Comparison of ENCODE assay signal across 23 mouse cellular contexts in the genomic region with DNA sequence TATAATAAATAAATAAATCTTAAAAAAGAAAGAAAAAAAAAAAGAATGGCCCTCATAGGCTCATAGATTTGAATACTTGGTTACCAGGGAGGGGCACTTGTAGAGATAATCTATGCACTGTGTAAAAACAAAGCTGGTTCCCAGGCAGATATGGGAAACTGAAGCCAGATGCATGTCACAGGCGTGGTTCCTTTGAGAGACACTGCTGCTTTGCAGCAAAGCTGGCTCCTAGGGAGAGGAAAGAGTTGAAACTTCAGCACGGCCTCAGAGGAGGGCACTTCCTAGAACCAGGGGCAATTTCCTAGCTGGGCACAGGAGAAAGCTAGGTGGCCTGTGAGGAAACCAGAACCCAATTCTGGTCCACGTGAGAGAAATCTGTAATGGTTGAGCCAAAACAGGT. TPM values are rescaled to one million over a fixed set of nuclear protein-coding genes. Genes with fewer than 3 reads are reported as not detected.
A peak's percentile ranks its signal among the peaks of the same experiment; 100 is the strongest.
DNase-seq lines count a peak whose midpoint lies in the region; ATAC-seq and TF ChIP-seq lines count a peak whose summit lies in the region.
"Had no signal": no experiment of that assay in that cellular context is flagged by ENCODE, and none has a peak within 500 bp of the region (broad histone marks: within the 10 kb centered on the region; RNA-seq: fewer than 3 reads in every experiment).

No protein-coding gene starts in this region.

- no peak for TF ChIP-seq EP300 in MEL (IDR thresholded peaks at IDR 0.05; ENCODE audit: low read depth in 1 of 2, low read length in 2 of 2)

- no peaks in the 10 kb centered on the region; the same call in 1 of the 2 replicates for H3K79me2 ChIP-seq in MEL (ENCODE audit: control insufficient read depth, insufficient read depth, low read length, poor library complexity)

- 0 out of 2 replicates have a peak overlapping the region, but pooled peaks have one; percentile 60 for H3K27ac ChIP-seq in cerebellum, adult 2 months (ENCODE audit: insufficient read depth, low read length)
- H3K27ac ChIP-seq in midbrain, embryonic 12.5 days (replicated peaks), result no peak overlapping the region
- H3K27ac ChIP-seq in midbrain, embryonic 13.5 days, result no peak overlapping the region
- no peak overlapping the region for H3K27ac ChIP-seq in MEL (ENCODE audit: control insufficient read depth, low read depth, low read length)
- H3K27ac ChIP-seq: embryonic facial prominence, embryonic 10.5 days; embryonic facial prominence, embryonic 12.5 days; forebrain, embryonic 13.5 days; forebrain, embryonic 15.5 days had no signal

- DNase-seq in cerebellum, adult 2 months, result peak in 1 of 2 experiments; percentile 12
- DNase-seq in cerebellum, adult 8-10 months, result no peak
- peak; percentile 73 for DNase-seq in heart, adult 11 months
- DNase-seq in heart, adult 18-20 months, result no peak
- peak; percentile 53 for DNase-seq in MEL (ENCODE audit: low read depth, low spot score)
- no peak for DNase-seq in left cerebral cortex, postnatal 10 days (ENCODE audit: extremely low spot score in 1 of 2, low spot score in 2 of 2)
- DNase-seq: adrenal gland, adult 2 months; adrenal gland, postnatal 10 days; adrenal gland, postnatal 36 days; B cell, adult 2 months; cerebellum, postnatal 10 days; cerebellum, postnatal 25 days; forebrain, postnatal 0 days had no signal

- TF ChIP-seq POLR2A in cerebellum, adult 2 months (IDR thresholded peaks at IDR 0.05; ENCODE audit: borderline replicate concordance, insufficient read depth, low read length), result no peak
- TF ChIP-seq POLR2A in MEL (IDR thresholded peaks at IDR 0.05; ENCODE audit: control insufficient read depth in 1 of 2, insufficient read depth in 1 of 2, low read depth in 1 of 2, low read length in 2 of 2, poor library complexity in 1 of 2), result no peak

- H3K9me3 ChIP-seq in midbrain, embryonic 12.5 days, result no peaks in the 10 kb centered on the region
- H3K9me3 ChIP-seq in midbrain, embryonic 13.5 days, result no peaks in the 10 kb centered on the region
- H3K9me3 ChIP-seq in MEL (replicated peaks; ENCODE audit: insufficient read depth, low read length), result no peaks in the 10 kb centered on the region
- H3K9me3 ChIP-seq: embryonic facial prominence, embryonic 10.5 days; embryonic facial prominence, embryonic 12.5 days; forebrain, embryonic 13.5 days; forebrain, embryonic 15.5 days; G1E had no signal

- H3K36me3 ChIP-seq in midbrain, embryonic 12.5 days, result no peaks in the 10 kb centered on the region
- H3K36me3 ChIP-seq in midbrain, embryonic 13.5 days, result no peaks in the 10 kb centered on the region
- H3K36me3 ChIP-seq in MEL (ENCODE audit: control insufficient read depth in 1 of 2, insufficient read depth in 2 of 2, low read length in 2 of 2), result peaks cover 0 to 3% of the 10 kb centered on the region in 2 experiments; a peak in 1 of 4 replicates
- H3K36me3 ChIP-seq: embryonic facial prominence, embryonic 10.5 days; embryonic facial prominence, embryonic 12.5 days; forebrain, embryonic 15.5 days had no signal

- H3K27me3 ChIP-seq in cerebellum, adult 2 months (ENCODE audit: control insufficient read depth, insufficient read depth, low read length), result no peaks in the 10 kb centered on the region
- no peaks in the 10 kb centered on the region for H3K27me3 ChIP-seq in midbrain, embryonic 12.5 days
- H3K27me3 ChIP-seq in midbrain, embryonic 13.5 days, result no peaks in the 10 kb centered on the region
- no peaks in the 10 kb centered on the region; a peak in 1 of 4 replicates for H3K27me3 ChIP-seq in MEL (ENCODE audit: control insufficient read depth in 1 of 2, insufficient read depth in 2 of 2, low read length in 2 of 2)
- H3K27me3 ChIP-seq: embryonic facial prominence, embryonic 12.5 days; forebrain, embryonic 13.5 days; forebrain, embryonic 15.5 days had no signal

- H3K4me2 ChIP-seq in midbrain, embryonic 12.5 days (replicated peaks), result no peak overlapping the region
- no peak overlapping the region for H3K4me2 ChIP-seq in midbrain, embryonic 13.5 days (replicated peaks)
- H3K4me2 ChIP-seq: embryonic facial prominence, embryonic 12.5 days; forebrain, embryonic 13.5 days; forebrain, embryonic 15.5 days had no signal

- intact Hi-C loops in left cerebral cortex, postnatal 10 days (cut with DNase I), result no loop called here

- no peak overlapping the region for H3K4me3 ChIP-seq in cerebellum, adult 2 months (replicated peaks; ENCODE audit: insufficient read depth, low read depth, low read length)
- no peak overlapping the region for H3K4me3 ChIP-seq in midbrain, embryonic 12.5 days
- H3K4me3 ChIP-seq in midbrain, embryonic 13.5 days (replicated peaks), result no peak overlapping the region
- no peak overlapping the region for H3K4me3 ChIP-seq in MEL (ENCODE audit: control insufficient read depth in 1 of 2, insufficient read depth in 1 of 2, low read depth in 2 of 2, low read length in 2 of 2)
- H3K4me3 ChIP-seq: embryonic facial prominence, embryonic 10.5 days; embryonic facial prominence, embryonic 12.5 days; forebrain, embryonic 13.5 days; forebrain, embryonic 15.5 days had no signal

- H3K9ac ChIP-seq in midbrain, embryonic 12.5 days (replicated peaks), result 0 out of 2 replicates have a peak overlapping the region, but pooled peaks have one; percentile 16
- H3K9ac ChIP-seq in midbrain, embryonic 13.5 days (replicated peaks), result no peak overlapping the region
- H3K9ac ChIP-seq in MEL (ENCODE audit: control insufficient read depth, low read depth, low read length, poor library complexity, severe bottlenecking), result no peak overlapping the region
- H3K9ac ChIP-seq: embryonic facial prominence, embryonic 12.5 days; forebrain, embryonic 13.5 days; forebrain, embryonic 15.5 days; forebrain, postnatal 0 days had no signal

- peaks cover 6% of the 10 kb centered on the region; the same call in 1 of the 2 replicates for H3K4me1 ChIP-seq in cerebellum, adult 2 months (ENCODE audit: control insufficient read depth, insufficient read depth, low read length)
- H3K4me1 ChIP-seq in midbrain, embryonic 12.5 days, result no peaks in the 10 kb centered on the region
- peaks cover 11% of the 10 kb centered on the region for H3K4me1 ChIP-seq in midbrain, embryonic 13.5 days (replicated peaks)
- H3K4me1 ChIP-seq in MEL (ENCODE audit: control insufficient read depth in 1 of 2, insufficient read depth in 2 of 2, low read length in 2 of 2), result 0 out of 4 replicates have a peak, but pooled peaks cover 0 to 5% of the 10 kb centered on the region in 2 experiments

- 77% methylated on average over 3 of the region's 3 CpGs for WGBS in cerebellum, adult 2 months
- 75% methylated on average over 3 of the region's 3 CpGs for WGBS in midbrain, embryonic 12.5 days
- WGBS in midbrain, embryonic 13.5 days, result 79% methylated on average over 3 of the region's 3 CpGs

- ATAC-seq in midbrain, embryonic 12.5 days (ENCODE audit: low FRiP score, low read depth), result no peak
- no peak for ATAC-seq in midbrain, embryonic 13.5 days
- ATAC-seq: CD4-positive, CD25-positive, alpha-beta regulatory T cell, adult 4 months; forebrain, embryonic 13.5 days; forebrain, embryonic 15.5 days; forebrain, postnatal 0 days had no signal

- no peak for TF ChIP-seq RAD21 in MEL (IDR thresholded peaks at IDR 0.05; ENCODE audit: low read depth, low read length)

- TF ChIP-seq CTCF in cerebellum, adult 2 months (IDR thresholded peaks at IDR 0.05; ENCODE audit: borderline replicate concordance, insufficient read depth, low read depth, low read length), result no peak
- TF ChIP-seq CTCF in MEL (IDR thresholded peaks at IDR 0.05 in 2 of 3, conservative IDR thresholded peaks at IDR 0.05 in 1 of 3; ENCODE audit: control insufficient read depth in 1 of 3, insufficient read depth in 1 of 3, low read depth in 2 of 3, low read length in 3 of 3, poor library complexity in 1 of 3, severe bottlenecking in 1 of 3), result no peak

RNA-seq across cellular contexts. Expression of gene Chkb, which starts 4.4 kb away (rescaled TPM):
- 101 and 102 TPM in 2 replicates for polyA plus RNA-seq in cerebellum, adult 2 months (2012; rRNA removed)
- total RNA-seq in heart, adult 18-20 months (2021), result 10 to 100 TPM; 44.8 to 55.0 TPM
- polyA plus RNA-seq in midbrain, embryonic 12.5 days (2016; fragmentation: Nextera tagmentation; extraction: Ambion mirVana), result 67.5 and 68.0 TPM in 2 replicates
- polyA plus RNA-seq in midbrain, embryonic 13.5 days (2015; fragmentation: Nextera tagmentation; extraction: Ambion mirVana), result 79.7 and 81.4 TPM in 2 replicates
- total RNA-seq in MEL (2012; rRNA removed), result 19.3 and 19.5 TPM in 2 replicates
- 10 to 100 TPM in 1 of 2 experiments, not detected in 1; 51.3 TPM for polyA plus RNA-seq in MEL (2012; ENCODE audit: insufficient read depth in 1 of 2, insufficient read length in 2 of 2, low read depth in 1 of 2, low replicate concordance in 2 of 2, missing spikeins in 1 of 2)
- 10 to 100 TPM; 54.3 to 55.5 TPM for total RNA-seq in left cerebral cortex, postnatal 10 days (2021)

RNA-seq across cellular contexts. Expression of gene Gm44502, which starts 4.6 kb away (rescaled TPM):
- polyA plus RNA-seq in cerebellum, adult 2 months (2012; rRNA removed), result 0.15 and 0.51 TPM in 2 replicates
- total RNA-seq in heart, adult 18-20 months (2021), result 1 to 10 TPM; 4.6 to 5.0 TPM
- not detected in 2 replicates for polyA plus RNA-seq in midbrain, embryonic 12.5 days (2016; fragmentation: Nextera tagmentation; extraction: Ambion mirVana)
- polyA plus RNA-seq in midbrain, embryonic 13.5 days (2015; fragmentation: Nextera tagmentation; extraction: Ambion mirVana), result not detected in 2 replicates
- not detected in 2 replicates for total RNA-seq in MEL (2012; rRNA removed)
- not detected for polyA plus RNA-seq in MEL (2012; ENCODE audit: insufficient read depth in 1 of 2, insufficient read length in 2 of 2, low read depth in 1 of 2, low replicate concordance in 2 of 2, missing spikeins in 1 of 2)
- total RNA-seq in left cerebral cortex, postnatal 10 days (2021), result not detected
- polyA plus RNA-seq: CD4-positive, CD25-positive, alpha-beta regulatory T cell, adult 4 months; embryonic facial prominence, embryonic 10.5 days; embryonic facial prominence, embryonic 12.5 days; embryonic facial prominence, embryonic 14.5 days; forebrain, embryonic 11.5 days; forebrain, embryonic 13.5 days; forebrain, embryonic 15.5 days; forebrain, postnatal 0 days had no signal

RNA-seq across cellular contexts. Expression of gene C730034F03Rik, which starts 4.7 kb away (rescaled TPM):
- 4.2 and 4.7 TPM in 2 replicates for polyA plus RNA-seq in cerebellum, adult 2 months (2012; rRNA removed)
- 1 to 10 TPM; 1.3 to 1.6 TPM for total RNA-seq in heart, adult 18-20 months (2021)
- polyA plus RNA-seq in midbrain, embryonic 12.5 days (2016; fragmentation: Nextera tagmentation; extraction: Ambion mirVana), result 5.7 and 7.0 TPM in 2 replicates
- polyA plus RNA-seq in midbrain, embryonic 13.5 days (2015; fragmentation: Nextera tagmentation; extraction: Ambion mirVana), result 6.6 and 6.9 TPM in 2 replicates
- total RNA-seq in MEL (2012; rRNA removed), result 2.5 and 3.8 TPM in 2 replicates
- 1 to 10 TPM in 1 of 2 experiments, not detected in 1; 1.6 TPM for polyA plus RNA-seq in MEL (2012; ENCODE audit: insufficient read depth in 1 of 2, insufficient read length in 2 of 2, low read depth in 1 of 2, low replicate concordance in 2 of 2, missing spikeins in 1 of 2)
- total RNA-seq in left cerebral cortex, postnatal 10 days (2021), result 1 to 10 TPM; 1.6 to 2.6 TPM

RNA-seq across cellular contexts. Expression of gene Cpt1b, which starts 8.5 kb away (rescaled TPM):
- 7.8 and 8.2 TPM in 2 replicates for polyA plus RNA-seq in cerebellum, adult 2 months (2012; rRNA removed)
- total RNA-seq in heart, adult 18-20 months (2021), result 100 to 1,000 TPM; 559 to 601 TPM
- 0.90 and 1.1 TPM in 2 replicates for polyA plus RNA-seq in midbrain, embryonic 12.5 days (2016; fragmentation: Nextera tagmentation; extraction: Ambion mirVana)
- 0.94 and 1.3 TPM in 2 replicates for polyA plus RNA-seq in midbrain, embryonic 13.5 days (2015; fragmentation: Nextera tagmentation; extraction: Ambion mirVana)
- 0.92 and 1.4 TPM in 2 replicates for total RNA-seq in MEL (2012; rRNA removed)
- polyA plus RNA-seq in MEL (2012; ENCODE audit: insufficient read depth in 1 of 2, insufficient read length in 2 of 2, low read depth in 1 of 2, low replicate concordance in 2 of 2, missing spikeins in 1 of 2), result 1 to 10 TPM in 1 of 2 experiments, not detected in 1; 2.0 TPM
- 1 to 10 TPM; 2.4 to 2.5 TPM for total RNA-seq in left cerebral cortex, postnatal 10 days (2021)

RNA-seq across cellular contexts. Expression of gene Mapk8ip2, which starts 19.6 kb away (rescaled TPM):
- polyA plus RNA-seq in cerebellum, adult 2 months (2012; rRNA removed), result 192 and 195 TPM in 2 replicates
- total RNA-seq in heart, adult 18-20 months (2021), result under 1 TPM; 0.07 to 0.33 TPM
- 54.9 and 58.7 TPM in 2 replicates for polyA plus RNA-seq in midbrain, embryonic 12.5 days (2016; fragmentation: Nextera tagmentation; extraction: Ambion mirVana)
- 72.9 and 75.9 TPM in 2 replicates for polyA plus RNA-seq in midbrain, embryonic 13.5 days (2015; fragmentation: Nextera tagmentation; extraction: Ambion mirVana)
- total RNA-seq in MEL (2012; rRNA removed), result 0.04 TPM in 1 of 2 replicates, not detected in the other
- under 1 TPM in 1 of 2 experiments, not detected in 1; 0.01 TPM for polyA plus RNA-seq in MEL (2012; ENCODE audit: insufficient read depth in 1 of 2, insufficient read length in 2 of 2, low read depth in 1 of 2, low replicate concordance in 2 of 2, missing spikeins in 1 of 2)
- total RNA-seq in left cerebral cortex, postnatal 10 days (2021), result 100 to 1,000 TPM; 189 to 195 TPM
- polyA plus RNA-seq: G1E had no signal

Comparison
In these comparisons a context has a peak if more than half of its experiments do, and no peak if none do; other contexts are left out.
1. DNase-seq: peak in heart, adult 11 months (single experiment) and MEL (single experiment); none in cerebellum, adult 8-10 months (single experiment), heart, adult 18-20 months (0 of 2) and left cerebral cortex, postnatal 10 days (0 of 2).